Mouse (Mus musculus): ENCODE data around the gene Krt13.

The Krt13 gene

DNA sequence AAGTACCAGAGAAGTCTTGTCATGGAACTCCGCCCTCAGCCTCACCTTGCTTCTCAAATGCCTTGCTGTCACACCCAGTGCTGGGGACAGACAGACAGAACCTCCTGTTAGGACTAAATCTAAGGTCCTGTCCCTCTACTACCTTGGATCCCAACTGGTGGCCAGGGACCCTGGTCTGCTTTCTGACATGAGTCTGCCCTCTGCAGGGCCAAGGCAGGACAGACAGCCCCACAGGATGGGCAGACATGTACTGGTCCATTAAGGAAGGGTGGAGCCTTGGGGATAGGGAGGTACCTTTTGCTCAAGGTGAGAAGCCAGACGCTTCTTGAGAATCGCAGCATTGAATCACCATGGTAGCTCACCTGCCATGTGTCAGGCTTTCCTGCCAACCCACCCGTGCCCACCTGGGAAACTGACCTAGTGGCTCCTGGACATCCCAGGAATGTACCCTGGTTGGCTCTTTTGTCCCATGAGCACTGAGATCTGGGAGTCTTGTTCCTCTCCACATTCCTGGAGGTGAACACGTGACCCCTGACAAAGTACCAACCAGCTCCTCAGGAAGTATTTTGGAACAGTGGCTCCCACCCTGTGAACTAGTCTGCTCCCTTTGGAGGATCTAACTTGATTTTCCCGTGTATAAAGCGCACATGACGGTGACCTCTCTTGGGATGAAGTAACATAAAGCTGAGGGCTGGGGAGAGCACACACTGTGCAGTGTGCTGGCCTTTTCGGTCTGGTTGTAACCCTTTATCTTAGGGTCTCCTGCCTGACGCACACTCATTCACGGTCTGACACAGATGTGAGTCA, 8.2 kb downstream of the Krt13 start:
- DNase-seq, result no peak

DNA sequence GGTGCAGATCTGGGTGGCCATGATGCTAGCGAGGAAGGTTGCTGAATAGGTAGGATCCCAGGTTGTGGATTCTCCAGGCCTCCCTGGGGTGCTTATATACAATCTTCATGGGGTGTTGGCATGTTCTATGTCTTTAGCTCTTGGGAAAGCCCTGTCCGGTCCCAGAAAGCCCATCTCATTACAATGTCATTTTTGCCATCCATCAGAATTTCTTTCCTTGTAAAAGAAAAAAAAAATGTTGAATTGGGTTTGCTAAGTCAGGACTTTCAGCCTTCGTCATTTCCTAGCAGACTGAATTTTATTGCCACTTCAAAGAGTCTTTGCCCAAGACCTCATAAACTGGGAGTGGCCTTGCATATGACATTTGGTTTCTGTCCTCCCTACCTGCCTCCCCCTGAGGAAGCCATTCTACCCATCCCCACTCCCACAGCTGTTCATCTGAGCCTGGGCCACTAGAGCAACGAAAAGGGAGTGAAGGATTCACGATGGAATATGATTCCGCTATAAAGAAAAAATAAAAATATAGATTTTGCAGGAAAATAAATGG, 15.7 kb downstream of the Krt13 start, which contains the start of gene Krt36:
Gene Krt36, minus strand, starts transcription at position 51 of the 547 bp plus-strand sequence.
- no peak for DNase-seq

- DNase-seq, result no peak
Measured at GRCm38 (mm10) chr11:100102693-100103429, 18.5 kb downstream of the Krt13 start.

DNA sequence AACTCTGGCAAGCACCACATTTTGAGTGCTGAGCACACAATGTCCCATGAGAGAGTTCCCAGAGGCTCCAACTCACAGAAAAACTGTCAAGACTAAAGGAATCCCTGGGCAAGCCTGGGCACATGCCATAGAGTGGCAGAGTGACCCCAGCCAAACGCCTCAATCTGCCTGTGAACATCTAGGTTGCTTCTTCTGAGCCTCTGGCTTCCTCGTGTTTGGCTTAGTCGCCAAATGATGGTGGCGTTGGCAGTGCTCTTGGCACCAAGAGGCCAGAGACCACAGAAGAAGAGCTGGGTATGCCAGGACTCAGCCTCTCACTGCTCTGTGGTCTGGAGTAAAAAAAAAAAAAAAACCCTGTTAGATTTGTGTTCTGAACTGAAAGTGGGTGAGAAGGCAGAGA, 21.0 kb downstream of the Krt13 start:
- DNase-seq, result no peak

DNA sequence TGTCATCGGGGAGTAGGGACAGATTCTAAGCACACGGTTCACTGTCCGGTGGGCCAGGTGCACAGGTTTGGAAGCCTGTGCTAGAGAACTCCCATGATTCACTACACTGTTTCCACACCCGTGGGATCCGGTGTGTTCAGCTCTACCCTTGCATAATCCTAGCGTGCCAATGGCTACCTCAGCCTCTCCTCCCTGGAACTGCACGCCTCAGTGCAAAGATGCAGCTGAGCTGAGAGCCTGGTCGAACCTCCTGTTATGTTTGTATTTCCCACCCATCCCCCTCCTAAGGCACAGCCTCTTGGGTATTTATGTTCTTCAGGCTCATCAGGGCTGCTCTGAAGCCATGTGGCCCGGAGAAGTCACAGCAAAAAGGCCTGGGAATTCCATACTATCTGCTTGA, 23.5 kb downstream of the Krt13 start:
- no peak for DNase-seq

DNA sequence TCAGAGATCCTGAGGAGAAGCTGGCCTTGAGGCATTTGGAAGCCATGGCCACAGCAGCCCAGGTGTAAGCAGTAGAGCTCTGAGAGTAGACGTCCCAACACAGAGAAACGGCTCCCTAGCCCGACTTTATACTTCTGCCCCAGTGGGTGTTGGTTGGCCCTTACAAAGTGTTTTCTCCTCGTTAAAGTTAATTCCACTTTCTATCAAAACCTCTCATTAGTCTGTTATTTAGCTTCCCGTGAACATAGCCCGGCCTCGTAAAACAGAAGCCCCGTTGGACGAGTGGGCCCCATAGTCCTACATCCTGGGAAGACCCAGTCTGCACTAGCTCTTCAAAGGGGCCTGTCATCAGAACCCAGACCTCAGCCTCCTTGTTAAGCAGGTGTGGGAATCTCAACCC, 25.2 kb downstream of the Krt13 start, which contains the start of gene Krt35:
Gene Krt35, minus strand, starts transcription at position 101 of the 400 bp plus-strand sequence.
- DNase-seq, result no peak

DNA sequence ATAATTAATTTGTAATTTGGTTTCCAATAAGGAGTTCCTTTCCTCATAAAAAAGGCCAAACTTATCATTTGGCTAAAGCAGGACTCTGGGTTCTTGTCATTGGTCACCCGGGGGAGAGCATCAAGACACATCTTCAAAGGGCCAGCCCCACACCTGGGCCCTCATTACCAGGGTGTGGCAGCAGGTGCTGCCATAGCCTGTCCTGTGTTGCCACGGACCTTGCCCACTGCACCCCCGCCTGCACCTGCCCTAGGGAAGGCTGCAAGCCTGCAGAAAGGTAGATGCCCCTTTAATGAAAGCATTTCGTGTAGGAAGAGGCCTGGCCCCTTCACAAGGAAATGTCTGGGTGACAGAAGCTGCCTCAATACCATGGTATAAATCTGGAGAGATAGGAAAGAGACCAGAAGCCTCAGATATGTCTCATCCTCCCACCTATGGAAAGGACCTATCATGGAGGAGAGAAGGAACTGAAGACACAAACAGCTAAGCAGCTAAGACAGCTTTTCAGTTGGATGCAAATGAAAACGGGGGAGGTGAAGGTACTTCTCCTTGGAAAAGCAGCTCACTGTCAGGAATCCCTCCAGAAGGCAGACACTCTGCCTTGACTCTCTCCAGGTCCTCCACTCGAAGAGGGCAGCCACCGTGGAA, 32.9 kb downstream of the Krt13 start:
- no peak for DNase-seq

GRCm38 (mm10) chr11:100087861-100088260, 33.5 kb downstream of the Krt13 start, which contains the start of gene Krt32:
TSS of gene Krt32 (minus strand) at chr11:100088226.
- no peak for DNase-seq

GRCm38 (mm10) chr11:100073873-100074272, 47.5 kb downstream of the Krt13 start:
- no peak for DNase-seq
